Mouse (Mus musculus): ENCODE data around the gene Lix1l. TPM values are rescaled to one million over a fixed set of nuclear protein-coding genes. Genes with fewer than 3 reads are reported as not detected.

The Lix1l gene
- polyA plus RNA-seq, 1 experiment from 2014 or later: 4.6 TPM

DNA sequence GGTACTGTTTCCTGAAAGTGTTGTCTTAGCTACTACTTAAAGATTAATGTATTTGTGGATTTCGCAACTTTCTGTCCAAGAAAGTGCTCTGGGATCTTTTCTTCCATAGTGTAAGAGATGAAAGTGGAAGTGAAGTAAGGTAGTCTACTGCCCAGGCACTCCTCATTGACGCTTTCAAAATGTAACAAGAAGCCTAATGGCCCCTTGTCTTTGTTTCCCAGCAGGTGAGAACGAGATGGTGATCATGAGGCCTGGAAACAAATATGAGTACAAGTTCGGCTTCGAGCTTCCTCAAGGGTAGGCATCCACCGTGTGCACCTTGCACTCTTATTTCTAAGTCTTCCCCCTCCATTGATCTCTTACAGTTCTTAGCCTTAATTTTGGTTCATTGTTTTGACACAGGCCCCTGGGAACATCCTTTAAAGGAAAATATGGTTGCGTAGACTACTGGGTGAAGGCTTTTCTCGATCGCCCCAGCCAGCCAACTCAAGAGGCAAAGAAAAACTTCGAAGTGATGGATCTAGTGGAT is 42.2 kb upstream of the Lix1l start:
- Histone ChIP-seq H3K27ac (replicated peaks) (peak overlapping the region; percentile 99), H3K4me2 (peak overlapping the region; percentile 93), H3K9me3 (no peaks in the 10 kb centered on the region), H3K36me3 (peaks cover 32% of the 10 kb centered on the region), H3K9ac (peak overlapping the region; percentile 100), H3K4me3 (peak overlapping the region; percentile 96), H3K4me1 (peaks cover 56% of the 10 kb centered on the region), H3K27me3 (replicated peaks) (no peaks in the 10 kb centered on the region)
- ATAC-seq (ENCODE audit: extremely low read depth, insufficient number of reproducible peaks, low FRiP score, low TSS enrichment): no peak
- WGBS: 15% methylated on average over 10 of the region's 10 CpGs

- WGBS: 32% methylated on average over 12 of the region's 12 CpGs
- Histone ChIP-seq H3K4me1 (peaks cover 59% of the 10 kb centered on the region), H3K27ac (replicated peaks) (peak overlapping the region; percentile 99), H3K4me3 (peak overlapping the region; percentile 96), H3K4me2 (peak overlapping the region; percentile 93), H3K36me3 (peaks cover 32% of the 10 kb centered on the region), H3K9me3 (no peaks in the 10 kb centered on the region), H3K9ac (peak overlapping the region; percentile 100), H3K27me3 (replicated peaks) (no peaks in the 10 kb centered on the region)
- ATAC-seq (ENCODE audit: extremely low read depth, insufficient number of reproducible peaks, low FRiP score, low TSS enrichment): no peak
These were observed 41.5 kb upstream of the Lix1l start for GRCm38 (mm10) chr3:96559398-96559910.

DNA sequence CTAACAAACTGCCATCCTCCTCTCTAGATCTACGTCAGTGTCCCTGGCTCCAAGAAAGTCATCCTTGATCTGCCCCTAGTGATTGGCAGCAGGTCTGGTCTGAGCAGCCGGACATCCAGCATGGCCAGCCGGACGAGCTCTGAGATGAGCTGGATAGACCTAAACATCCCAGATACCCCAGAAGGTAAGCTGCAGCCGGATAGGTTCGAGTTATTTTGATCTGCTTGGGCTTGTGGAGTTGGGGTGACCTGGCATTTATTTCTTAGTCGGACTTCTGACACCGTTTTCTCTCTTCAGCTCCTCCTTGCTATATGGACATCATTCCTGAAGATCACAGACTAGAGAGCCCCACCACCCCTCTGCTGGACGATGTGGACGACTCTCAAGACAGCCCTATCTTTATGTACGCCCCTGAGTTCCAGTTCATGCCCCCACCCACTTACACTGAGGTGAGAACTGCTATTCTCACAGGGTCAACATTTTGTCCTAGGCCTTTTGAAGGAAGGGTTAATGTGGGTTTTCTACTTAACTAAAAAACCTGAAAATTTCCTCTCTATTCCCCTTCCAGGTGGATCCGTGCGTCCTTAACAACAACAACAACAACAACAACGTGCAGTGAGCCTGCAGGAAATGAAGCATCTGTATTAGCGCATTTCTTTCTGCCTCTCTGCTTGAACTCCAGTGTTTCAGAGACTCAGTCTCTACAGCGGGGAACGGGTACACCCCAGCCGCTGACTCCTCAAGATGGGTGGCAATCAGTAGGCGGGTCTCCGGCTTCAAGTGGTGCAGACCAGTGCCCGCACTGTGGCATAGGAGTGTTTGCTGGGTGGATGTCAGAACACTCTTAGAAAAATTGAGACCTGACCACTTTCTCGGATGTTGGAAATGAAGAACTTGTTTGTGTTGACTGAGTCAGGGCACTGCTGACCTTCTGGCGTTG is 40.8 kb upstream of the Lix1l start:
- Histone ChIP-seq H3K9me3 (no peaks in the 10 kb centered on the region), H3K9ac (peak overlapping the region; percentile 100), H3K27ac (replicated peaks) (peak overlapping the region; percentile 99), H3K36me3 (peaks cover 32% of the 10 kb centered on the region), H3K4me2 (peak overlapping the region; percentile 93), H3K27me3 (replicated peaks) (no peaks in the 10 kb centered on the region), H3K4me1 (peaks cover 55% of the 10 kb centered on the region), H3K4me3 (peak overlapping the region; percentile 96)
- 46% methylated on average over 23 of the region's 23 CpGs for WGBS
- ATAC-seq (ENCODE audit: extremely low read depth, insufficient number of reproducible peaks, low FRiP score, low TSS enrichment): no peak

DNA sequence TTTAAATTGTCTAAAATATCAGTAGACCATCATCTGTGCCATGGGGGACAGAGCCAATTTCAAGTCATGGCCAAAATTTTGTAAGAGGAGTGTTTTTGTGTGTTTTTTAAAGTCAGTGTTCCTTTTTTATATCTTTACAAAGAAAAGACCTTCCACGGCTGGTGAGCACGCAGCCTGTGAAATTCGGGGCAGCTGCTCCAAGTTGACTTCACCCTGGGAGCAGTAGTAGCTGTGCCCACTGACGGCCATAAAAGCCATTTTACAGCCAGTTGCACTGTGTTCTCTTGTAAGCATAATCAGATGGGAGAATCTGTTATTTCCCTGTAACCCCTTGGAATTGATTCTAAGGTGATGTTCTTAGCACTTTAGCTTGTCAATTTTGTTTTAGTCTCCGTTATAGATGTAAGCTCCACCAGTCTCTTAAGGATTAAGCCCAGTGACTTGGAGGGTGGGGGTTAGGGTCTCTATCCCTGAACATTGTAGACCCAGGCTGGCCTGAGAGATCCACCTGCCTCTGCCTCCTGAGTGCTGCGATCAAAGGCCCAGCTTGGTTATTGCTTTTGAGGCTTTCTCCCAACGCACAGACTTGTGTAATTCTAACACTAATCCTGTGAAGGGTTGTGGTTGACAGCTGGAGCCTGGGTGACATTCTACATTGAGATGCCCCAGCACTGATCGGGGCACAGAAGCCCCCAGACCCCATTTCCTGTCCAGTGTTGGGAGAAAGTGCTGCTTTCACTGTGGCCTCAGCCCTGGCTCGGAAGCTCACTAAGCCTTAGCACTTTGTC is 39.9 kb upstream of the Lix1l start:
- Histone ChIP-seq H3K27me3 (replicated peaks) (no peaks in the 10 kb centered on the region), H3K9me3 (no peaks in the 10 kb centered on the region), H3K36me3 (peaks cover 32% of the 10 kb centered on the region), H3K27ac (replicated peaks) (peak overlapping the region; percentile 99), H3K4me1 (peaks cover 51% of the 10 kb centered on the region), H3K4me3 (peak overlapping the region; percentile 96), H3K4me2 (peak overlapping the region; percentile 93), H3K9ac (peak overlapping the region; percentile 100)
- ATAC-seq (ENCODE audit: extremely low read depth, insufficient number of reproducible peaks, low FRiP score, low TSS enrichment): no peak
- 71% methylated on average over 9 of the region's 9 CpGs for WGBS

DNA sequence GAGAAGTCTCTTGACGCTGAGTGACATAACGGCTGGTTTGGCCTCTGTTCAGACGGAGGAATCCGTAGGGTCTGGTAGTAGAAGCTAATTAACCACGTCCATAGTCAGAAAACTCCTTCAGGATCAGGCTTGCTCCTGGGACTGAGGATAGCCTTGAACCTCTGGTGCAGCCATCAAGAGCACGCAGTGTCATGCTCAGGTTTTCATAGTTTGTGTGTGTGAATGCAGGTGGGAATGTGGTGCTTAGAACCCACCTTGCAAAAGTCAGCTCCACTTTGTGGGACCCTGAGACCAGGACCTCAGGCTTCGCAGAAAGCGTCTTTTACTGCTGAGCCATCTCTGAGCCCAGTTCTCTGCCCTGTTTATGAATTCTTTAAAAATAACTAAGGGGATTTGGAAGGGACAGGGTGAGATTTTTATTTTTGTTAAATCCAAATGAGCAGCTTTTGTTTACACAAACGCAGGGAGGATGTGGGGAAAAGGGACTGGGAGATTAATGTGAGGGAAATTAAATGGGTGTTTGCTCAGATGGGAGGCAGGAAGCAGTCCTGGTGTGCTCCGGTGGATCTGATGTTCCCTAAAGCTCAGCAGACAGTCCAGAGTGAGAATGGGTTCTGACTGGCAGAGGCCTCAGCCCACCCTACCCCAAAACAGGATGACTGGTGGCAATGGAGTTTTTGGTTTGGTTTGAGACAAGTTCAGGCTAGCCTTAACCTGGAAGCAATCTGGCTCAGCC is 38.8 kb upstream of the Lix1l start:
- Histone ChIP-seq H3K27ac (replicated peaks) (peak overlapping the region; percentile 99), H3K9me3 (no peaks in the 10 kb centered on the region), H3K4me3 (peak overlapping the region; percentile 96), H3K27me3 (replicated peaks) (no peaks in the 10 kb centered on the region), H3K4me1 (peaks cover 56% of the 10 kb centered on the region), H3K9ac (peak overlapping the region; percentile 100), H3K36me3 (peaks cover 32% of the 10 kb centered on the region), H3K4me2 (peak overlapping the region; percentile 93)
- ATAC-seq (ENCODE audit: extremely low read depth, insufficient number of reproducible peaks, low FRiP score, low TSS enrichment): no peak
- WGBS: 40% methylated on average over 10 of the region's 10 CpGs

- WGBS: 88% methylated on average over 8 of the region's 8 CpGs
- H3K36me3 ChIP-seq: peaks cover 32% of the 10 kb centered on the region
These were observed 37.7 kb upstream of the Lix1l start for GRCm38 (mm10) chr3:96563267-96563666.

GRCm38 (mm10) chr3:96563911-96564632 is 36.9 kb upstream of the Lix1l start:
- Histone ChIP-seq H3K4me3 (no peak overlapping the region), H3K9ac (peak overlapping the region; percentile 58), H3K27me3 (replicated peaks) (no peaks in the 10 kb centered on the region), H3K9me3 (no peaks in the 10 kb centered on the region), H3K27ac (replicated peaks) (peak overlapping the region; percentile 99), H3K4me2 (peak overlapping the region; percentile 18; the same call in 1 of the 2 replicates), H3K4me1 (peaks cover 61% of the 10 kb centered on the region), H3K36me3 (peaks cover 28% of the 10 kb centered on the region)
- 39% methylated on average over 10 of the region's 10 CpGs for WGBS
- no peak for ATAC-seq (ENCODE audit: extremely low read depth, insufficient number of reproducible peaks, low FRiP score, low TSS enrichment)

More at GRCm38 (mm10) chr3:96563267-96563666, 37.7 kb upstream of the Lix1l start:
- H3K4me1 ChIP-seq: peaks cover 56% of the 10 kb centered on the region
- no peaks in the 10 kb centered on the region for H3K9me3 ChIP-seq
- peak overlapping the region; percentile 99 for H3K27ac ChIP-seq (replicated peaks)
- H3K27me3 ChIP-seq (replicated peaks): no peaks in the 10 kb centered on the region
- H3K4me2 ChIP-seq: no peak overlapping the region
- no peak overlapping the region for H3K4me3 ChIP-seq
- ATAC-seq (ENCODE audit: extremely low read depth, insufficient number of reproducible peaks, low FRiP score, low TSS enrichment): no peak
- no peak overlapping the region for H3K9ac ChIP-seq

- peak overlapping the region; percentile 18; the same call in 1 of the 2 replicates for H3K4me2 ChIP-seq
- no peaks in the 10 kb centered on the region for H3K27me3 ChIP-seq (replicated peaks)
- peaks cover 64% of the 10 kb centered on the region for H3K4me1 ChIP-seq
- H3K9me3 ChIP-seq: no peaks in the 10 kb centered on the region
- ATAC-seq (ENCODE audit: extremely low read depth, insufficient number of reproducible peaks, low FRiP score, low TSS enrichment): 0 out of 2 replicates have a peak, but pooled peaks have one; percentile 35
- peak overlapping the region; percentile 58; the same call in 1 of the 2 replicates for H3K9ac ChIP-seq
- 43% methylated on average over 7 of the region's 7 CpGs for WGBS
- H3K27ac ChIP-seq (replicated peaks): peak overlapping the region; percentile 99
- no peak overlapping the region for H3K4me3 ChIP-seq
- peaks cover 22% of the 10 kb centered on the region for H3K36me3 ChIP-seq
These were observed 36.3 kb upstream of the Lix1l start for GRCm38 (mm10) chr3:96564633-96565032.

GRCm38 (mm10) chr3:96565105-96565504 is 35.8 kb upstream of the Lix1l start:
- WGBS: 81% methylated on average over 2 of the region's 3 CpGs

More at GRCm38 (mm10) chr3:96565105-96565504, 35.8 kb upstream of the Lix1l start:
- Histone ChIP-seq H3K4me2 (no peak overlapping the region), H3K27ac (replicated peaks) (peak overlapping the region; percentile 99), H3K36me3 (peaks cover 18% of the 10 kb centered on the region), H3K27me3 (replicated peaks) (no peaks in the 10 kb centered on the region), H3K4me3 (no peak overlapping the region), H3K9me3 (no peaks in the 10 kb centered on the region), H3K4me1 (peaks cover 64% of the 10 kb centered on the region), H3K9ac (no peak overlapping the region)
- no peak for ATAC-seq (ENCODE audit: extremely low read depth, insufficient number of reproducible peaks, low FRiP score, low TSS enrichment)
